Mouse (Mus musculus): ENCODE results near the gene Dhh. TPM values are rescaled to one million over a fixed set of nuclear protein-coding genes. Genes with fewer than 3 reads are reported as not detected.

Gene Dhh
- 0.15 and 0.23 TPM in 2 replicates for polyA plus RNA-seq (2014; fragmentation: Nextera tagmentation; extraction: Ambion mirVana)

- ATAC-seq (ENCODE audit: insufficient number of reproducible peaks, low FRiP score, low TSS enrichment, low read depth) (no peak), DNase-seq (ENCODE audit: low spot score) (peak; percentile 53)
- peak within 1 kb of the TSS; percentile 21 for H3K4me3 ChIP-seq (ENCODE audit: low read depth, low read length)
- peaks cover 4% of the 10 kb centered on the region; the same call in 1 of the 2 replicates for H3K9me3 ChIP-seq (ENCODE audit: control insufficient read depth, low read length)
- peaks cover 62% of the 10 kb centered on the region for H3K27me3 ChIP-seq (ENCODE audit: control insufficient read depth, insufficient read depth, low read length)
- no peaks in the 10 kb centered on the region; the same call in 1 of the 2 replicates for H3K36me3 ChIP-seq (ENCODE audit: control insufficient read depth, insufficient read depth, low read length)
- H3K4me1 ChIP-seq (ENCODE audit: control insufficient read depth, insufficient read depth, low read length), result peaks cover 25% of the 10 kb centered on the region
- peak within 1 kb of the TSS; percentile 38 for H3K4me2 ChIP-seq (ENCODE audit: low read depth, severe bottlenecking)
- 1% methylated on average over 41 of the region's 41 CpGs for WGBS
- H3K9ac ChIP-seq (ENCODE audit: low read length), result no peak within 1 kb of the TSS
- no peak within 1 kb of the TSS for H3K27ac ChIP-seq (replicated peaks; ENCODE audit: low read depth, low read length)
These were observed at the start of gene Dhh for GRCm38 (mm10) chr15:98897928-98898800. TSS of gene Dhh (minus strand) at chr15:98898540.

GRCm38 (mm10) chr15:98947884-98948283 is 49.5 kb upstream of the Dhh start:
- Histone ChIP-seq H3K4me1 (ENCODE audit: control insufficient read depth, insufficient read depth, low read length) (no peaks in the 10 kb centered on the region), H3K4me3 (ENCODE audit: low read depth, low read length) (no peak overlapping the region), H3K27me3 (ENCODE audit: control insufficient read depth, insufficient read depth, low read length) (no peaks in the 10 kb centered on the region), H3K4me2 (ENCODE audit: low read depth, severe bottlenecking) (no peak overlapping the region), H3K9ac (ENCODE audit: low read length) (no peak overlapping the region), H3K36me3 (ENCODE audit: control insufficient read depth, insufficient read depth, low read length) (no peaks in the 10 kb centered on the region), H3K27ac (replicated peaks; ENCODE audit: low read depth, low read length) (no peak overlapping the region), H3K9me3 (ENCODE audit: control insufficient read depth, low read length) (no peaks in the 10 kb centered on the region)
- 60% methylated on average over 3 of the region's 3 CpGs for WGBS
- no peak for ATAC-seq (ENCODE audit: insufficient number of reproducible peaks, low FRiP score, low TSS enrichment, low read depth)
- no peak for DNase-seq (ENCODE audit: low spot score)

GRCm38 (mm10) chr15:98943133-98943532 is 44.8 kb upstream of the Dhh start:
- ATAC-seq (ENCODE audit: insufficient number of reproducible peaks, low FRiP score, low TSS enrichment, low read depth), result no peak
- no peaks in the 10 kb centered on the region for H3K4me1 ChIP-seq (ENCODE audit: control insufficient read depth, insufficient read depth, low read length)
- no peak overlapping the region for H3K4me3 ChIP-seq (ENCODE audit: low read depth, low read length)
- no peak overlapping the region for H3K27ac ChIP-seq (replicated peaks; ENCODE audit: low read depth, low read length)
- H3K4me2 ChIP-seq (ENCODE audit: low read depth, severe bottlenecking), result no peak overlapping the region
- no peaks in the 10 kb centered on the region for H3K9me3 ChIP-seq (ENCODE audit: control insufficient read depth, low read length)
- no peaks in the 10 kb centered on the region for H3K27me3 ChIP-seq (ENCODE audit: control insufficient read depth, insufficient read depth, low read length)
- no peak for DNase-seq (ENCODE audit: low spot score)
- H3K36me3 ChIP-seq (ENCODE audit: control insufficient read depth, insufficient read depth, low read length), result no peaks in the 10 kb centered on the region
- no peak overlapping the region for H3K9ac ChIP-seq (ENCODE audit: low read length)
- 60% methylated on average over 4 of the region's 4 CpGs for WGBS

- Histone ChIP-seq H3K4me2 (ENCODE audit: low read depth, severe bottlenecking) (no peak overlapping the region), H3K4me1 (ENCODE audit: control insufficient read depth, insufficient read depth, low read length) (no peaks in the 10 kb centered on the region), H3K27me3 (ENCODE audit: control insufficient read depth, insufficient read depth, low read length) (no peaks in the 10 kb centered on the region), H3K36me3 (ENCODE audit: control insufficient read depth, insufficient read depth, low read length) (no peaks in the 10 kb centered on the region), H3K4me3 (ENCODE audit: low read depth, low read length) (no peak overlapping the region), H3K27ac (replicated peaks; ENCODE audit: low read depth, low read length) (no peak overlapping the region), H3K9me3 (ENCODE audit: control insufficient read depth, low read length) (no peaks in the 10 kb centered on the region), H3K9ac (ENCODE audit: low read length) (no peak overlapping the region)
- 93% methylated on average over 4 of the region's 4 CpGs for WGBS
- ATAC-seq (ENCODE audit: insufficient number of reproducible peaks, low FRiP score, low TSS enrichment, low read depth) (no peak), DNase-seq (ENCODE audit: low spot score) (no peak)
These were observed 43.7 kb upstream of the Dhh start for GRCm38 (mm10) chr15:98942081-98942480.

- no peaks in the 10 kb centered on the region for H3K36me3 ChIP-seq (ENCODE audit: control insufficient read depth, insufficient read depth, low read length)
- ATAC-seq (ENCODE audit: insufficient number of reproducible peaks, low FRiP score, low TSS enrichment, low read depth) (no peak), DNase-seq (ENCODE audit: low spot score) (no peak)
- no peak overlapping the region for H3K4me2 ChIP-seq (ENCODE audit: low read depth, severe bottlenecking)
- H3K4me1 ChIP-seq (ENCODE audit: control insufficient read depth, insufficient read depth, low read length), result no peaks in the 10 kb centered on the region
- H3K27ac ChIP-seq (replicated peaks; ENCODE audit: low read depth, low read length), result no peak overlapping the region
- H3K9ac ChIP-seq (ENCODE audit: low read length), result no peak overlapping the region
- no peaks in the 10 kb centered on the region for H3K9me3 ChIP-seq (ENCODE audit: control insufficient read depth, low read length)
- no peaks in the 10 kb centered on the region for H3K27me3 ChIP-seq (ENCODE audit: control insufficient read depth, insufficient read depth, low read length)
- 80% methylated on average over 2 of the region's 2 CpGs for WGBS
- no peak overlapping the region for H3K4me3 ChIP-seq (ENCODE audit: low read depth, low read length)
These were observed 43.2 kb upstream of the Dhh start for GRCm38 (mm10) chr15:98941539-98941938.

GRCm38 (mm10) chr15:98940816-98941215 is 42.5 kb upstream of the Dhh start:
- H3K4me2 ChIP-seq (ENCODE audit: low read depth, severe bottlenecking), result no peak overlapping the region; the same call in 1 of the 2 replicates
- ATAC-seq (ENCODE audit: insufficient number of reproducible peaks, low FRiP score, low TSS enrichment, low read depth) (no peak), DNase-seq (ENCODE audit: low spot score) (no peak)
- H3K4me3 ChIP-seq (ENCODE audit: low read depth, low read length), result no peak overlapping the region
- WGBS, result 74% methylated on average over 10 of the region's 10 CpGs
- no peak overlapping the region for H3K9ac ChIP-seq (ENCODE audit: low read length)
- H3K4me1 ChIP-seq (ENCODE audit: control insufficient read depth, insufficient read depth, low read length), result no peaks in the 10 kb centered on the region
- H3K27ac ChIP-seq (replicated peaks; ENCODE audit: low read depth, low read length), result no peak overlapping the region
- no peaks in the 10 kb centered on the region for H3K27me3 ChIP-seq (ENCODE audit: control insufficient read depth, insufficient read depth, low read length)
- H3K36me3 ChIP-seq (ENCODE audit: control insufficient read depth, insufficient read depth, low read length), result no peaks in the 10 kb centered on the region
- no peaks in the 10 kb centered on the region for H3K9me3 ChIP-seq (ENCODE audit: control insufficient read depth, low read length)

GRCm38 (mm10) chr15:98934217-98934839 is 36.0 kb upstream of the Dhh start, which contains the start of gene Tuba1b:
TSS of gene Tuba1b (minus strand) at chr15:98934565.
- WGBS, result under 1% methylated on average over 57 of the region's 58 CpGs
- Histone ChIP-seq H3K4me1 (ENCODE audit: control insufficient read depth, insufficient read depth, low read length) (peaks cover 9% of the 10 kb centered on the region), H3K9me3 (ENCODE audit: control insufficient read depth, low read length) (no peaks in the 10 kb centered on the region), H3K27ac (replicated peaks; ENCODE audit: low read depth, low read length) (peak within 1 kb of the TSS; percentile 92), H3K4me3 (ENCODE audit: low read depth, low read length) (peak within 1 kb of the TSS; percentile 82), H3K9ac (ENCODE audit: low read length) (peak within 1 kb of the TSS; percentile 96), H3K4me2 (ENCODE audit: low read depth, severe bottlenecking) (peak within 1 kb of the TSS; percentile 89), H3K36me3 (ENCODE audit: control insufficient read depth, insufficient read depth, low read length) (peaks cover 4% of the 10 kb centered on the region; the same call in 1 of the 2 replicates), H3K27me3 (ENCODE audit: control insufficient read depth, insufficient read depth, low read length) (no peaks in the 10 kb centered on the region)
- DNase-seq (ENCODE audit: low spot score) (peak; percentile 94), ATAC-seq (ENCODE audit: insufficient number of reproducible peaks, low FRiP score, low TSS enrichment, low read depth) (peak; percentile 89)

- under 1% methylated on average over 35 of the region's 35 CpGs for WGBS
- H3K4me3 ChIP-seq (ENCODE audit: low read depth, low read length), result peak overlapping the region; percentile 82
- DNase-seq (ENCODE audit: low spot score) (peak; percentile 99), ATAC-seq (ENCODE audit: insufficient number of reproducible peaks, low FRiP score, low TSS enrichment, low read depth) (peak; percentile 82)
- H3K27ac ChIP-seq (replicated peaks; ENCODE audit: low read depth, low read length), result peak overlapping the region; percentile 92
- H3K27me3 ChIP-seq (ENCODE audit: control insufficient read depth, insufficient read depth, low read length), result no peaks in the 10 kb centered on the region
- H3K4me2 ChIP-seq (ENCODE audit: low read depth, severe bottlenecking), result peak overlapping the region; percentile 89
- no peaks in the 10 kb centered on the region for H3K9me3 ChIP-seq (ENCODE audit: control insufficient read depth, low read length)
- H3K9ac ChIP-seq (ENCODE audit: low read length), result peak overlapping the region; percentile 96
- peaks cover 4% of the 10 kb centered on the region; the same call in 1 of the 2 replicates for H3K36me3 ChIP-seq (ENCODE audit: control insufficient read depth, insufficient read depth, low read length)
- H3K4me1 ChIP-seq (ENCODE audit: control insufficient read depth, insufficient read depth, low read length), result peaks cover 10% of the 10 kb centered on the region
These were observed 35.5 kb upstream of the Dhh start for GRCm38 (mm10) chr15:98933833-98934216.
